Mouse (Mus musculus): ENCODE measurements around the gene Ccl20. TPM values are rescaled to one million over a fixed set of nuclear protein-coding genes. Genes with fewer than 3 reads are reported as not detected.

The Ccl20 gene
- polyA plus RNA-seq, 1 experiment from 2014 or later, result 1.1 TPM

GRCm38 (mm10) chr1:83099160-83099559, 17.4 kb upstream of the Ccl20 start:
- Histone ChIP-seq H3K9me3 (ENCODE audit: control insufficient read depth, low read length) (no peaks in the 10 kb centered on the region), H3K27ac (replicated peaks; ENCODE audit: low read depth, low read length) (no peak overlapping the region), H3K27me3 (replicated peaks; ENCODE audit: control insufficient read depth, insufficient read depth, low read length) (no peaks in the 10 kb centered on the region), H3K9ac (ENCODE audit: low read depth, low read length) (no peak overlapping the region), H3K36me3 (ENCODE audit: control insufficient read depth, insufficient read depth, low read length) (no peaks in the 10 kb centered on the region), H3K4me2 (ENCODE audit: low read depth, low read length) (no peak overlapping the region), H3K4me3 (ENCODE audit: low read depth, low read length) (no peak overlapping the region), H3K4me1 (ENCODE audit: control insufficient read depth, insufficient read depth, low read length) (peaks cover 7% of the 10 kb centered on the region; the same call in 1 of the 2 replicates)
- no peak for DNase-seq (ENCODE audit: low spot score)
- ATAC-seq (ENCODE audit: low read depth), result no peak
- WGBS, result 77% methylated on average over 2 of the region's 2 CpGs

GRCm38 (mm10) chr1:83099580-83100137, 16.9 kb upstream of the Ccl20 start:
- Histone ChIP-seq H3K27ac (replicated peaks; ENCODE audit: low read depth, low read length) (no peak overlapping the region), H3K4me1 (ENCODE audit: control insufficient read depth, insufficient read depth, low read length) (peaks cover 7% of the 10 kb centered on the region; the same call in 1 of the 2 replicates), H3K4me3 (ENCODE audit: low read depth, low read length) (no peak overlapping the region), H3K4me2 (ENCODE audit: low read depth, low read length) (no peak overlapping the region), H3K36me3 (ENCODE audit: control insufficient read depth, insufficient read depth, low read length) (no peaks in the 10 kb centered on the region), H3K9ac (ENCODE audit: low read depth, low read length) (no peak overlapping the region), H3K9me3 (ENCODE audit: control insufficient read depth, low read length) (no peaks in the 10 kb centered on the region), H3K27me3 (replicated peaks; ENCODE audit: control insufficient read depth, insufficient read depth, low read length) (no peaks in the 10 kb centered on the region)
- 64% methylated on average over 7 of the region's 7 CpGs for WGBS
- ATAC-seq (ENCODE audit: low read depth) (no peak), DNase-seq (ENCODE audit: low spot score) (no peak)

GRCm38 (mm10) chr1:83101891-83102290, 14.7 kb upstream of the Ccl20 start:
- Histone ChIP-seq H3K36me3 (ENCODE audit: control insufficient read depth, insufficient read depth, low read length) (no peaks in the 10 kb centered on the region), H3K9me3 (ENCODE audit: control insufficient read depth, low read length) (no peaks in the 10 kb centered on the region), H3K27me3 (replicated peaks; ENCODE audit: control insufficient read depth, insufficient read depth, low read length) (no peaks in the 10 kb centered on the region), H3K4me2 (ENCODE audit: low read depth, low read length) (no peak overlapping the region), H3K9ac (ENCODE audit: low read depth, low read length) (no peak overlapping the region), H3K4me3 (ENCODE audit: low read depth, low read length) (no peak overlapping the region), H3K4me1 (ENCODE audit: control insufficient read depth, insufficient read depth, low read length) (peaks cover 7% of the 10 kb centered on the region; the same call in 1 of the 2 replicates), H3K27ac (replicated peaks; ENCODE audit: low read depth, low read length) (no peak overlapping the region)
- DNase-seq (ENCODE audit: low spot score) (peak; percentile 90), ATAC-seq (ENCODE audit: low read depth) (0 out of 2 replicates have a peak, but pooled peaks have one; percentile 50)
- 25% methylated on average over 3 of the region's 3 CpGs for WGBS

- no peak overlapping the region for H3K4me2 ChIP-seq (ENCODE audit: low read depth, low read length)
- no peaks in the 10 kb centered on the region for H3K36me3 ChIP-seq (ENCODE audit: control insufficient read depth, insufficient read depth, low read length)
- H3K27ac ChIP-seq (replicated peaks; ENCODE audit: low read depth, low read length), result no peak overlapping the region
- H3K9ac ChIP-seq (ENCODE audit: low read depth, low read length), result no peak overlapping the region
- ATAC-seq (ENCODE audit: low read depth) (no peak), DNase-seq (ENCODE audit: low spot score) (no peak)
- H3K4me3 ChIP-seq (ENCODE audit: low read depth, low read length), result no peak overlapping the region
- H3K27me3 ChIP-seq (replicated peaks; ENCODE audit: control insufficient read depth, insufficient read depth, low read length), result no peaks in the 10 kb centered on the region
- H3K4me1 ChIP-seq (ENCODE audit: control insufficient read depth, insufficient read depth, low read length), result peaks cover 7% of the 10 kb centered on the region; the same call in 1 of the 2 replicates
- no peaks in the 10 kb centered on the region for H3K9me3 ChIP-seq (ENCODE audit: control insufficient read depth, low read length)
- 62% methylated on average over 1 of the region's 1 CpGs for WGBS
Observed at GRCm38 (mm10) chr1:83105464-83105863, 11.1 kb upstream of the Ccl20 start.

- no peak overlapping the region for H3K4me3 ChIP-seq (ENCODE audit: low read depth, low read length)
- H3K9ac ChIP-seq (ENCODE audit: low read depth, low read length), result no peak overlapping the region
- no peaks in the 10 kb centered on the region for H3K36me3 ChIP-seq (ENCODE audit: control insufficient read depth, insufficient read depth, low read length)
- ATAC-seq (ENCODE audit: low read depth) (no peak), DNase-seq (ENCODE audit: low spot score) (no peak)
- no peaks in the 10 kb centered on the region for H3K4me1 ChIP-seq (ENCODE audit: control insufficient read depth, insufficient read depth, low read length)
- H3K9me3 ChIP-seq (ENCODE audit: control insufficient read depth, low read length), result no peaks in the 10 kb centered on the region
- WGBS, result 79% methylated on average over 5 of the region's 5 CpGs
- no peaks in the 10 kb centered on the region for H3K27me3 ChIP-seq (replicated peaks; ENCODE audit: control insufficient read depth, insufficient read depth, low read length)
- H3K27ac ChIP-seq (replicated peaks; ENCODE audit: low read depth, low read length), result no peak overlapping the region
- no peak overlapping the region for H3K4me2 ChIP-seq (ENCODE audit: low read depth, low read length)
Observed at GRCm38 (mm10) chr1:83107410-83107978, 9.1 kb upstream of the Ccl20 start.

GRCm38 (mm10) chr1:83110992-83111391, 5.6 kb upstream of the Ccl20 start:
- H3K36me3 ChIP-seq (ENCODE audit: control insufficient read depth, insufficient read depth, low read length), result no peaks in the 10 kb centered on the region
- DNase-seq (ENCODE audit: low spot score), result no peak
- no peaks in the 10 kb centered on the region for H3K9me3 ChIP-seq (ENCODE audit: control insufficient read depth, low read length)
- H3K4me3 ChIP-seq (ENCODE audit: low read depth, low read length), result no peak overlapping the region
- no peaks in the 10 kb centered on the region for H3K27me3 ChIP-seq (replicated peaks; ENCODE audit: control insufficient read depth, insufficient read depth, low read length)
- no peak overlapping the region for H3K4me2 ChIP-seq (ENCODE audit: low read depth, low read length)
- no peaks in the 10 kb centered on the region for H3K4me1 ChIP-seq (ENCODE audit: control insufficient read depth, insufficient read depth, low read length)
- ATAC-seq (ENCODE audit: low read depth), result no peak
- H3K27ac ChIP-seq (replicated peaks; ENCODE audit: low read depth, low read length), result no peak overlapping the region
- H3K9ac ChIP-seq (ENCODE audit: low read depth, low read length), result no peak overlapping the region

DNA sequence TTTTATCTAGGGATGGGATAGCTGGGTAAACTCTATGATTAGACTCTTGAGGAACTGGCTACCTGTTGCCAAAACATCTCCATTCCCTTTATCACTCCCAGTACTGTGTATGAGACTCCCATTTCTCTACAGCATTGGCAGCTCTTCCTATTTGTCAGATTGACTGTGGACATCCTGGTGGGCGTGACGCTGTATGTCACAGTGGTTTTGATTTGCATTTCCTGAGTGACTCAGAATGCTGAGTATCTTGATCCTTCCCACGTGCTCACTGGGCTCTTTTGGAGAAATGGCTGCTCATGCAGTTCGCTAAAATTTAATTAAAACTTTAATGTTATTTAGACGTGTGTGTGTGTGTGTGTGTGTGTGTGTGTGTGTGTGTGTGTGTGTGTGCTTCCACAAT, 4.8 kb upstream of the Ccl20 start:
- H3K9me3 ChIP-seq (ENCODE audit: control insufficient read depth, low read length), result no peaks in the 10 kb centered on the region
- no peaks in the 10 kb centered on the region for H3K36me3 ChIP-seq (ENCODE audit: control insufficient read depth, insufficient read depth, low read length)
- no peaks in the 10 kb centered on the region for H3K4me1 ChIP-seq (ENCODE audit: control insufficient read depth, insufficient read depth, low read length)
- DNase-seq (ENCODE audit: low spot score), result no peak
- no peak overlapping the region for H3K9ac ChIP-seq (ENCODE audit: low read depth, low read length)
- H3K4me2 ChIP-seq (ENCODE audit: low read depth, low read length), result no peak overlapping the region
- 69% methylated on average over 5 of the region's 5 CpGs for whole genome bisulfite sequencing
- no peak overlapping the region for H3K4me3 ChIP-seq (ENCODE audit: low read depth, low read length)
- no peak overlapping the region for H3K27ac ChIP-seq (replicated peaks; ENCODE audit: low read depth, low read length)
- ATAC-seq (ENCODE audit: low read depth), result no peak
- H3K27me3 ChIP-seq (replicated peaks; ENCODE audit: control insufficient read depth, insufficient read depth, low read length), result no peaks in the 10 kb centered on the region

DNA sequence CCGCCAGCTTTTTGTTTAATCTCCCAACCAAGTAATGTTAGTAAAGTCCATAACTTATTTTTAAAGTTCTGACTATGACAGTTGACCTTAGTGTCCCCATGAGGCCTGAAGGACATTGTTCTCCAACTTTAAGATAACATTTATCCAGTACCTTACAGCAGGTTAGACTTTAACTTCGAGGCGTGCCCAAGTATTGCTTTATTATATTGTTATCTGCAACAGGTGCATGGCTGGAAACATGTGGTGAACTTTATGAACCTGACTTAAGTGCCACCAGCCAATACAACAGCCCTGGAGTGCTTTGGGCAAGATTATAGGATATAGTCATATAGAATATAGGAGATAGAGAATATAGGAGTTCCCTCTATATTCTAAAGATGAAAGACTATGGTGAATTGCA, 651 bp downstream of the Ccl20 start:
- 93% methylated on average over 3 of the region's 3 CpGs for WGBS
- Histone ChIP-seq H3K27ac (replicated peaks; ENCODE audit: low read depth, low read length) (no peak overlapping the region), H3K4me1 (ENCODE audit: control insufficient read depth, insufficient read depth, low read length) (no peaks in the 10 kb centered on the region), H3K9me3 (ENCODE audit: control insufficient read depth, low read length) (no peaks in the 10 kb centered on the region), H3K27me3 (replicated peaks; ENCODE audit: control insufficient read depth, insufficient read depth, low read length) (no peaks in the 10 kb centered on the region), H3K36me3 (ENCODE audit: control insufficient read depth, insufficient read depth, low read length) (no peaks in the 10 kb centered on the region), H3K9ac (ENCODE audit: low read depth, low read length) (no peak overlapping the region), H3K4me2 (ENCODE audit: low read depth, low read length) (no peak overlapping the region), H3K4me3 (ENCODE audit: low read depth, low read length) (no peak overlapping the region)
- ATAC-seq (ENCODE audit: low read depth) (no peak), DNase-seq (ENCODE audit: low spot score) (no peak)

DNA sequence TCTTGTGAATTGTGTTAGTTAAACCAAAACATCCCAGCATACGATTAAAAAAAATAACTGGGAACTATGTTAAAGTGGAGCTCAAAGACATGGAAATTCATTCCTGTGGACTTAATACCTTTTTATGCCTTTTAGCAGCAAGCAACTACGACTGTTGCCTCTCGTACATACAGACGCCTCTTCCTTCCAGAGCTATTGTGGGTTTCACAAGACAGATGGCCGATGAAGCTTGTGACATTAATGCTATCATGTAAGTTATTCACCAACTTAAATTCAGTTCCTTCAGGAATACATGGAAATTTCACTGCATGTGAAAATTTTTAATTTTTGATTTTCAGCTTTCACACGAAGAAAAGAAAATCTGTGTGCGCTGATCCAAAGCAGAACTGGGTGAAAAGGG, 1.1 kb downstream of the Ccl20 start:
- no peak overlapping the region for H3K9ac ChIP-seq (ENCODE audit: low read depth, low read length)
- H3K4me1 ChIP-seq (ENCODE audit: control insufficient read depth, insufficient read depth, low read length), result no peaks in the 10 kb centered on the region
- H3K4me3 ChIP-seq (ENCODE audit: low read depth, low read length), result no peak overlapping the region
- H3K9me3 ChIP-seq (ENCODE audit: control insufficient read depth, low read length), result no peaks in the 10 kb centered on the region
- no peaks in the 10 kb centered on the region for H3K36me3 ChIP-seq (ENCODE audit: control insufficient read depth, insufficient read depth, low read length)
- no peaks in the 10 kb centered on the region for H3K27me3 ChIP-seq (replicated peaks; ENCODE audit: control insufficient read depth, insufficient read depth, low read length)
- DNase-seq (ENCODE audit: low spot score) (no peak), ATAC-seq (ENCODE audit: low read depth) (no peak)
- no peak overlapping the region for H3K27ac ChIP-seq (replicated peaks; ENCODE audit: low read depth, low read length)
- no peak overlapping the region for H3K4me2 ChIP-seq (ENCODE audit: low read depth, low read length)
- WGBS, result 89% methylated on average over 7 of the region's 7 CpGs
